Mouse (Mus musculus): ENCODE results near the gene Atp2b2. TPM values are rescaled to one million over a fixed set of nuclear protein-coding genes. Genes with fewer than 3 reads are reported as not detected.
"Not testable (repeated sequence)": the region's sequence is repeated elsewhere in the genome, so short reads cannot be mapped to it uniquely, and the experiment has no call there.

Atp2b2 gene
- total RNA-seq, 2 experiments from 2014 or later = 204 to 209 TPM

DNA sequence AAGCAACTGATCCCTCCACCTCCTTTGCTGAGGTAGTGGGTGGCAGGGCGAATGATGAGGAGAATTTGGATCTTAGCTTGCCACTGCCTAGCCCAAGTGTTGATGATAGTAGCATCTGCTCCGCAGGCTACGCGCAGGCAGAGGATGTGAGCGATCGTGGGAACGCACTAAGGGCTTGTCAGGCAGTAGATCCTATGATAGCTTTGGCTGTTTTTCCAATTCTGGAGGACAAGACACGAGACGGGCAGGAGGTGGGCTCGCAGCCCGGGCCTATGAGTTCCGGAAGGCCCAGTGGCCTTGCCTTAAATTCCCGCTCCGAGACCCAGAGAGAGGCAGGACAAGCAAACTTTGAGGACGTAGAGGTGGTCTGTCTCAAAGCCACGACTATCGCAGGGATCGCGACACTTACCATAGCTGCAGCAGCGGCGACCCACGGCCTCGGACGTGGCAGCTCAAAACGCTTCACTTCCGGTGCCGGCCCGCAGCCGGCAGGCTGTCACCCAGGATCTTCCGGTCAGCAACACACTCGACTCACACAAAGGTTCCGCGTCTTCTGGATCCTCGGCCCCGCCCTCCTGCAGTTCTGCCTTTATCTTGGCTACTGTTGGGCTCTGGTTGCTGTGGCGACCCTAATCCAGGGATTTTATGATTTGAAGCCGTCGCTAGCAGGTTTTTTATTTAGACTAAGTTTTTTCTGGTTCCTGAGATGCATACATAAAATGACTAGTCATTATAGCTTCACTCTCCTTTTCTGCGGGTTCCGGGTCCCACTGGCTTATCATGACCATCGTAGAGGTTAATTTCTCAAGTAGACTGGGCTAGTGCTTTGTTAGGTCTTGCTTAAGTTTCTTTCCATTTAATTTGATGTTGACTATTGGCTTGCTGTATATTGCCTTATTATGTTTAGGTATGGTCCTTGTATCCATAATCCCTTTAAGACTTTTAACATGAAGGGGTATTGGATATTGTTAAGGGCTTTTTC lies 301.9 kb downstream of the Atp2b2 start, which contains the start of gene Sec13:
Gene Sec13 (minus strand): TSS at position 508 of the 982 bp plus-strand sequence.
- intact Hi-C loops (cut with DNase I) = no loop called here
- DNase-seq = peak; percentile 84

DNA sequence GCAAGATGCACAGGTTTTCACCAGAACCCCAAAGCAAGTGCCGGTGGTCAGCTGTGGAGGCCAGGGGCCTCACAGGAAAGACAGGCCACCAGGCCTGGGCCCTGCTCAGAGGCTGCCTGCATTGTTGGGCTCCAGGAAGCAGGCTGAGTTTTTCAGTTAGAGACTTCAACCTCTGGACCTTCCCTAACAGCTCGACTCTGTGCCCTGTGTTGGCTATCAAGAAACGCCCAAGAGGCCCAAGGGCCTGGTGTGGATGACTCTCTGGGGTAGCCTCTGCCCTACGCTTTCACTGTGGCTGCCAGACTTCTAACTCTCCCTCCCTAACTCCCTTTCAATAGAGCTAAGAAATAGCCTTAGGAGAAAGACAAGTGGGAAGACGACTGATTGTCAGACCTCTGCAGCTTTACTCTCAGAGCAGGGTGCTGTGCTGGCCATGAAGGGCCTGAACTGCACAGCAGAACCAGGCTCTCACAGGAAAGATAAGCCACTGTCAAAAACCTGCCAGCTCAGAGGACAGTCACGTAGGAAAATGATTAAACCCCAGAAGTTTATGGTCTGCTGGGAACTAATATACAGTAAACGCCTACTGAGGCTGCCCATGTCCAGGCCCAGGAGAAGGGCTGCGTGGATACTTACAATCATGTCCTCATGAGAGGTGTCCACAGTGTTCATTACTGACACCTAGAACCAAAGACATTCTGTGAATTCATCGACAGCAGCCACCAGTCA lies 304.9 kb downstream of the Atp2b2 start:
- intact Hi-C loops (cut with DNase I) = no loop called here
- DNase-seq = no peak

DNA sequence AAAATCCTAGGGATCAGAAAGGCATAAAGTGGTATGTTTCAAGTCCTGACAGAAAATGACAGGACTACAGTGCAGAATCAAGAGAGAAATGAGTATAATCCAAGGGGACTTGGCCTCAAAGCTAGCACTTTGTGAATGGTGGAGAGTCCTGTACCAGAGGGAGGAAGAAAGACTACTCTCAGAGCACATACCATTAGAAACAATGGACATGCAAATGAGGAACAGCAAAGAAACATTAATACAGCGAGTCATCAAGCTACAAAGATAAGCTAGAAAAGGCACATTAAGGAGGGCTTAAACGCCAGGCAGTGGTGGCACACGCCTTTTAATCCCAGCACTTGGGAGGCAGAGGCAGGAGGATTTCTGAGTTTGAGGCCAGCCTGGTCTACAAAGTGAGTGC lies 311.1 kb downstream of the Atp2b2 start:
- intact Hi-C loops (cut with DNase I) = no loop called here
- no peak for DNase-seq

DNA sequence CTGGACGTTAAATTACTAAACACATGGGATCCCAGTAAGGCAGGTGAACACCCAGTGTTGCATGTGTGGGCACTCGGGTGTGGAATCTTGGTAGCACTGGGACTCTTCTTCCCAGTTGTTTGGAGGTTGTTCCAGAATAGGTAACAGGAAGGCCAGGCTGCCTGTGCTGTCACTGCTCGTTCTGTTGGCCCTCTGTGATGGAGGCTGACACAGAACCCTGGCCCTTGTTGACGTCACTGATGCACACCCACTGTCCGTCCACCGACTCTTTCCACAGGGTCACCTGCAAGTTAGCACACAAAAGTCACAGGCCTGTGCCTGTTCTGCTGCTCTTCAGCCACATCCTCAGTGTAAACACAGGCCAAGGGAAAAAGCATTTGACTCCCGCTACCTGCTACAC lies 314.2 kb downstream of the Atp2b2 start:
- DNase-seq = no peak
- intact Hi-C loops (cut with DNase I) = no loop called here

DNA sequence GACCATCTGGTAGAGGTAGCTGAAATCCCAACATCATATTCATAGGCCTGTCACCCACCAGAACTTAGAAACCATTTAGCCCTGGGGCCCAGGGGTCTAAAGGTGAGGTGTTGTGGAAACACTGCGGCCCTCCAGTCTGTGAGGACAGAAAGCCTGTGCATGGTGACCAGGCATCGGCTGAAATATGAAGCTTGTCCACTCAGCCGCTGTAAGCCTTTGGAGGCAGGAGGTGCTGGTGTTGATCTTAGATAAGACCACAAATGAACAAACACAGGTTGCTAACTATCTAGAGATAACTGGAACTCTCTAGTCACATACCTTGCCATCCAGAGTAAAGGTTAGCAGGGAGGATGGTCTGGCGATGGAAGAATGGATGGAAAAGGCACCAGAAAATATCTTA lies 321.4 kb downstream of the Atp2b2 start:
- intact Hi-C loops (cut with DNase I) = no loop called here
- no peak for DNase-seq

DNA sequence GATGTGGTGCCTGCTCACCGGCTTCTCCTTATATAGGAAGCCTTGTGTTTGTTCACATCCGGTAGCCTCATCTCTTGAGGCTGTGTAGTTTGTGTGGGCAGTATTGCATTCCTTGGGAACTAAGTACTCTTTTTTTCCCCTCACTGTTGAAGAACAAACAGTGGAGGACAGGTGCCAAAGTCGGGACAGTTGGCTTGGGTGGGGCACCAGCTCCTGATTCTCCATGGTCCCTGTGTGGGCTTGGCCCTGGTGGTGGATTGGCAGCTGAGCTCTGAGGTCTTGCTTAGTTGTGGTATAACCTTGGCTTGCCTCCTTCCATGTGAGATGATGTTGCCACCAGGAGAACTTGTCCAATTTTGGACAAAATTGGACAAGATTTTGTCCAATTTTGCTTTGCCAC lies 322.5 kb downstream of the Atp2b2 start, which contains the start of gene Ghrl:
Gene Ghrl (minus strand): TSS at position 3 of the 400 bp plus-strand sequence.
- intact Hi-C loops (cut with DNase I) = no loop called here
- DNase-seq = no peak

DNA sequence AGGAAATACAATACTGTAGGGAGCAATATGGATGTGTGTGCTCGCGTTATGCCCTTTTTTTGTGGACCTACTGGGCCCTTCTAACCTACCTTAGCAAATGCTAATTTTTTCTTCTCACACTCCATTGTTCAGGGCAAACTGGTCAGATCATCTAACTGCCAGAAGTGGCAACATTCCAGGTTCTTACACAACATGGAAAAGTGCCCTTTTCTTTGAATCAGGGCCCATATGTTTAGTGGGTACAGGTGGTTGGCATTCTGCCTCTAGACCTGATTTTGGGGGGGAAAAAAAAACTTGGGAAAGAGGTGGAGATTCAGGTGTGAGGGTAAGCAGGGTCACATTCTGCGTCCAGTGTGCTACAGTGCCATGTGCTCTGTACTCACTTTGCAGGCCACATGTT lies 324.9 kb downstream of the Atp2b2 start:
- DNase-seq = no peak
- intact Hi-C loops (cut with DNase I) = no loop called here

DNA sequence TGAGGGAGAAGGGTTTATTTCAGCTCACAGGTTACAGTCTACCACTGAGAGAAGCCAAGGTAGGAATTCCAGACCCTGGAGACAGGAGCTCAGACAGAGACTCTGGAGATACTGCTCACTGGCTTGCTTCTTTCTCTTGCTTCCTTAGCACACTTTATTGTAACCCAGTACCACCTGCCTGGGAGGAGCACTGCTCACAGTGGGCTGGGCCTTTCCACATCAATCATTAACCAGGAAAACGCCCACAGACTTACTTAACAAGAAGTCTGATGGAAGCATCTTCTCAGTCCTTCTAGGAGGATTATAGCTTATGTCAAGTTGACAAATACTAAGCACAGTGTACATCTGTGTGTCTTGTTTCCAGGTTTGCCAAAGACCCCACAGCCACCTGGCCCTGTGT lies 327.6 kb downstream of the Atp2b2 start:
- no peak for DNase-seq
- intact Hi-C loops (cut with DNase I) = no loop called here

DNA sequence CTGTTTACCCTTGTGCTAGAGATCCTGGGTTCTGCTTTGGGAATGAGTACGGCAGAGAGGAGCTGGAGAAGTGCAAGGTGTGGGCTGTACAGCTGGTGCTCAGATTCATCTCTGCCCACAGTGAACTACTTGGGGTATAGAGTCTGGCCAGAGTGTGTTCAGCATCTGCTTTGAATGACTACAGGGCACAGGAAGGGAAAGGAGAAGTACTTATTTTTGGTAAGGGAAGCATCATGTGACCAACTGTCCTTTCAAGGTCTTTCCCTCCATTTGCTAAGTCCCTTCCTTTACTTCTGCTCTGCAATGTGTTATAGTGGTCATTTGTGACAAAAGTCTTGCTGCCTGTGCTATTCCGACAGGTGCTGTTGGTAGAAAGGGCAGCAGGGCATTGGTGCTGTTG lies 328.1 kb downstream of the Atp2b2 start:
- no peak for DNase-seq
- intact Hi-C loops (cut with DNase I) = no loop called here

DNA sequence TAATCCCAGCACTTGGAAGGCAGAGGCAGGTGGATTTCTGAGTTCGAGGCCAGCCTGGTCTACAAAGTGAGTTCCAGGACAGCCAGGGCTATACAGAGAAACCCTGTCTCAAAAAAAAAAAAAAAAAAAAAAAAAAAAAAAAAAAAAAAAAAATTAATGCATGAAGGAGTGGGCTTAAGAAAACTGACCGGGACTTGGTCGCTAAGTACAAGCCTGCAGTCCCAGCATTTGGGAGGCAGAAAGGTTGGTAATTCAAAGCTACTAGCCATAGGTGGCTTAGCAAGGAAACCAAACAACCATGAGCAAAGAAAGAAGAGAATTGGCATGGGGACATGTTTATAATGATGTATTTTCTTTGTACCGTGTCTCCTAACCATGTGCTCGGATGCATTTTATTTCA lies 329.0 kb downstream of the Atp2b2 start:
- intact Hi-C loops (cut with DNase I); DNase-seq: not testable (repeated sequence)

DNA sequence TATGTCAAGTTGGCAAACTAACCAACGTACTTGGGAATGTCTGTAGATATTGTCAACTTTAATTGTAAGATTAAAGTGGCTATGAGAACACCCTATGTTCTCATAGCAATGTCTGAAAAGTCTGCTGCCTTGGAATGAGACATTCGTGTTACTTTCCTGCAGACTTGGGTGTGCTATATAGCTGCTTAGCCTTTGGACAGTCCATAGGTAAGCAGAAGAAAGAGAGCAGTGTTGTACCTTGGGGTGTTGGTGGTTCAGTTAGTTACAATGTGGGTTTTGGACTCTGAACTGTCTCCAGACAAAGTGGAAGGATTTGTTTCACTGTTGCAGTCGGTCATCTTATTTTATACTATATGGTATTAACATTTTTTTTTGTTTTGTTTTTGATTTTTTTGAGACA lies 329.7 kb downstream of the Atp2b2 start:
- no peak for DNase-seq
- intact Hi-C loops (cut with DNase I) = no loop called here

DNA sequence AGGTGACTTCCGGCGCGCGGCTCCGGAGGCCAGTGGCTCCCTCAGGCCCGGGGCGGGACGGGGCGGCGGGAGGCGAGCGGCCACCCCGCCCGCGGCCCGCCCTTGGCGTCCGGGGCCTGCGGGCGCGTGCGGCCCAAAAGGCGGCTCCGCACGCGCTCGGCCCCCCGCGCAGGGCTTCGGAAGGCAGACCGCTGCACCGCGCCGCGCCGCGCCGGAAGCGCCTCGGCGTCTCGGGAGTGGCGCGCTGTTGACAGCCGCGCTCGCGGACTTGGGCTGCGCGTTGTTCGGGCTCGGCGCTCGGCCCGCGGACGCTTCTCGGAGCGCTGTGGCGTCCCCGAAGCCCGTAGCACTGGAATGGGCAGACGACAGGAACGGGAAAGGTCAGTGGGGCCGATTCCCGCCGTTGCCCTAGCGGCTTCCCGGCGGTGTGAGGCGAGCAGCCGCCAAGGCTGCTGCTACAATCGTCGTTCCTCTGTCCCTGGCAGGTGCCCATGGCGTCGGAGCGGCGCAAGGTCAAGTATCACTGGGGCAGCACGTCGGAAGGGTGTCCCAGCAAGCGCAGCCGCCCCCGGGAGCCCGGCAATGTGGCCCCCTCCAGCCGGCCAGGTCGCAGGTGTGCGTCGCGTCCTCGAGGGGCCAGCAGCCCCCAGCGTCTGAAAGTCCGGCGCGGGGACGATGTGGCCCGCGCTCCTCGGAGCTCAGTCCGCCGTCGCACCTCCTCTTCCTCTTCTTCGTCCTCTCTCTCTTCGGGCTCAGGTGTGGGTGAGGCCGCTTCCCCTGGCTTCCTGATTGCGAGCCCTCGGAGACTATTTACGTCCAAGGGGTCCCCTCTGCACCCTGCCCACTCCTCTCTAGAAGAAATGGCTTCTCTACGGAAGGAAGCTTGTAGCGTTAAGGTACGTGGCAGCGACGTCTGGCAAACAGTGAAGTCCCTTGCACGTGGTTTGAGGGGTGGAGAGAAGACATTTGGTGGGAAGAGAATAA lies 344.9 kb downstream of the Atp2b2 start:
- intact Hi-C loops (cut with DNase I) = no loop called here
- peak; percentile 27 for DNase-seq

DNA sequence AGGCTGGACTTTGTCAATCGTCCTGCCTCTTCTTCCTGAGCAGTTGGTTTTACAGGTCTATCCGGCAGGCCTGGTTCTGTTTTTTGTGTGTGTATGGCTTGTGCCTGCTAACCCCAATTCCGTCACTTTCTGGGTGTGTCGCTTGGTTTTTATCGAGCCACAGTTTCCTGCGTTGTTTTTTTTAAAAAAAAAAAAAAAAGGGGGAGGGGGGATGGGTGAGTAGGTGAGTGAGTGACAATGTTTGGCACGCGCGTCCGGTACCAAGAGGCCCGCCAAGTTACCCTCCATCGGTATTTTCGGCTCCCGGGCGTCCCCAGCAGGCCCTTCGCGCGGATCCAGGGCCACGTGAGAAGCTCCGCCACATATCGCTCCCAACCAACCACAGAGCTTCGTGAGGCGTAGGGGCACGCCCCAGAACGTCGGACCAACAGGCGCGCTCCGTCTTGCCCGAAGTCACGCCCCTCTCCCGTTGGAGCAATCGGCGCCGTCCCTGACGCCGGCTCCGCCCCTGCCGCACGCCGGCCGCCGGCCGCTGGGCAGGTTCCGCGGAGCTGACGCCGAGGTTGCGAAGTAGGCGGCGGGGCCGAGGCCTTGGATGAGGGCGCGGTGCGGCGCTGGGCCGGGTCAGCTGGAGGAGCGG lies 345.7 kb downstream of the Atp2b2 start, which contains the start of gene Tatdn2:
Gene Tatdn2 (plus strand): TSS at position 469 of the 640 bp plus-strand sequence.
- intact Hi-C loops (cut with DNase I) = no loop called here
- peak; percentile 96 for DNase-seq

DNA sequence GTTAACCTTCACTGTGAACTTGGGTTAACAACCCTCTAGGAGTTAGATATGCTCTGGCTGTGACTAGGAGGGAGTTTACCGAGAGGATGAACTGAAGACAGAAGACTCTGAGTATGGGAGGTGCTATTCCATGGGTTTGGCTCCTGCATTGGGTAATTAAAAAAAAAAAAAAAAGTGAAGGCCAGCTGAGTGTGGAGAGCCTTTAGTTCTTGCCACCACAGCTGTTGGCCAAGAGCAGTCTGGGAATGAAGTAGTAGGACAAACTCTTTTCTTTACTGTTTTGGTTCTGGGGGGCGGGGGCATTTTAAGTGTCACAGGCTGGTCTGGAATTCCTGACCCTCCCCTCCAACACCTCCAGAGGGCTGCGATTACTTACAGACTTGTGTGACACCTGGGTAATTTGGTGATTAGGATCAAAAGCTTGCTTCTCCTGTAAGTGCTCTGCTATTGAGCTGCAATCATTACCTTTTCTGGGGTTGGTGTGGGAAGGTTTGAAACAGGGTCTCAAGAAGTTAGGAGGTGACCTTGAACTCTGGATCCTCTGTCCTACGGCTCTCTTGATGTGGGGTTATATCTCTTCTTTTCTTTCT lies 346.6 kb downstream of the Atp2b2 start:
- intact Hi-C loops (cut with DNase I) = no loop called here
- no peak for DNase-seq

DNA sequence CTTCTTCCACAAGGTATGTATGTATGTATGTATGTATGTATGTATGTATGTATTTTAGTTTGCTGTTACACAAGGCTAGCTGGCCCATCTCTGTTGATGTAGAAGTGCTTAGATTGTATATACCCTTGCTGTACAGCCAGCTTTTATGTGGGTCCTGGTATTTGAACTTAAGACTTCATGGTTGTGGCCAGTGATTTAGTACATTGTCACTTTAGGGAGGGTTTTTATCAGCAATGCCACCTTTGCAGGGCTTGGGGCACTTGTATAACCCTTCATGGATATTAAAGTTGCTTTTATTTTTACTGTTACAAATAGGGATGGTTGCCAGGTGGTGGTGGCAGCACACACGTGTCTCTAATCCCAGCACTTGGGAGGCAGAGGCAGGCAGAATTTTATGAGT lies 347.2 kb downstream of the Atp2b2 start:
- DNase-seq = no peak
- intact Hi-C loops (cut with DNase I) = no loop called here

All from left cerebral cortex, postnatal 4 days (tissue).